Comparison of ENCODE assay signal across 11 mouse cellular contexts in genomic region chr2:145700237-145700985, GRCm38 (mm10). TPM values are rescaled to one million over a fixed set of nuclear protein-coding genes. Genes with fewer than 3 reads are reported as not detected.
A peak's percentile ranks its signal among the peaks of the same experiment; 100 is the strongest.
DNase-seq lines count a peak whose midpoint lies in the region; ATAC-seq lines count a peak whose summit lies in the region.
"Had no signal": no experiment of that assay in that cellular context is flagged by ENCODE, and none has a peak within 500 bp of the region (broad histone marks: within the 10 kb centered on the region; RNA-seq: fewer than 3 reads in every experiment).

No protein-coding gene starts in this region.

- WGBS in embryonic facial prominence, embryonic 15.5 days, result 46% methylated on average over 8 of the region's 8 CpGs
- 74% methylated on average over 8 of the region's 8 CpGs for WGBS in embryonic facial prominence, embryonic 10.5 days
- 53% methylated on average over 8 of the region's 8 CpGs for WGBS in kidney, embryonic 16.5 days
- 73% methylated on average over 8 of the region's 8 CpGs for WGBS in liver, embryonic 11.5 days

- no peak for DNase-seq in embryonic facial prominence, embryonic 10.5 days (ENCODE audit: low spot score)
- peak; percentile 30 for DNase-seq in kidney, adult 11 months
- DNase-seq in kidney, adult 18-20 months, result no peak
- DNase-seq in adipocyte (ENCODE audit: low spot score), result peak; percentile 55
- DNase-seq in liver, embryonic 11.5 days (ENCODE audit: low spot score), result no peak
- no peak for DNase-seq in heart, adult 8-10 months (ENCODE audit: low spot score)

- H3K4me2 ChIP-seq in embryonic facial prominence, embryonic 15.5 days (replicated peaks), result no peak overlapping the region
- no peak overlapping the region for H3K4me2 ChIP-seq in kidney, embryonic 16.5 days (replicated peaks; ENCODE audit: low read depth, low read length)
- no peak overlapping the region for H3K4me2 ChIP-seq in liver, embryonic 11.5 days
- H3K4me2 ChIP-seq: hindbrain, embryonic 15.5 days; midbrain, embryonic 13.5 days had no signal

- peak; percentile 21; the same call in 1 of the 2 replicates for ATAC-seq in embryonic facial prominence, embryonic 15.5 days (ENCODE audit: insufficient number of reproducible peaks, low FRiP score, low TSS enrichment, low read depth)
- ATAC-seq in kidney, embryonic 16.5 days (ENCODE audit: low FRiP score, low TSS enrichment), result no peak
- ATAC-seq in liver, embryonic 11.5 days (replicated peaks; ENCODE audit: low FRiP score), result no peak

- H3K27me3 ChIP-seq in embryonic facial prominence, embryonic 15.5 days, result no peaks in the 10 kb centered on the region
- H3K27me3 ChIP-seq in embryonic facial prominence, embryonic 10.5 days (replicated peaks; ENCODE audit: low read depth, poor library complexity, severe bottlenecking), result no peaks in the 10 kb centered on the region
- no peaks in the 10 kb centered on the region for H3K27me3 ChIP-seq in kidney, embryonic 16.5 days (ENCODE audit: insufficient read depth, low read length)
- no peaks in the 10 kb centered on the region for H3K27me3 ChIP-seq in liver, embryonic 11.5 days (replicated peaks; ENCODE audit: control insufficient read depth, insufficient read depth, low read length)
- H3K27me3 ChIP-seq: hindbrain, embryonic 15.5 days; midbrain, embryonic 13.5 days had no signal

- H3K4me3 ChIP-seq in embryonic facial prominence, embryonic 15.5 days (replicated peaks), result no peak overlapping the region
- H3K4me3 ChIP-seq in embryonic facial prominence, embryonic 10.5 days, result no peak overlapping the region
- no peak overlapping the region for H3K4me3 ChIP-seq in kidney, embryonic 16.5 days (ENCODE audit: low read length)
- H3K4me3 ChIP-seq in liver, embryonic 11.5 days (ENCODE audit: low read depth, low read length), result no peak overlapping the region
- H3K4me3 ChIP-seq: hindbrain, embryonic 15.5 days; midbrain, embryonic 13.5 days had no signal

- peaks cover 7% of the 10 kb centered on the region; the same call in 1 of the 2 replicates for H3K4me1 ChIP-seq in embryonic facial prominence, embryonic 15.5 days
- peaks cover 3% of the 10 kb centered on the region for H3K4me1 ChIP-seq in embryonic facial prominence, embryonic 10.5 days
- peaks cover 14% of the 10 kb centered on the region; the same call in 1 of the 2 replicates for H3K4me1 ChIP-seq in kidney, embryonic 16.5 days (ENCODE audit: insufficient read depth, low read length)
- H3K4me1 ChIP-seq in liver, embryonic 11.5 days (replicated peaks; ENCODE audit: control insufficient read depth, insufficient read depth, low read length), result no peaks in the 10 kb centered on the region
- H3K4me1 ChIP-seq: midbrain, embryonic 13.5 days had no signal

- no peaks in the 10 kb centered on the region for H3K9me3 ChIP-seq in embryonic facial prominence, embryonic 15.5 days (replicated peaks)
- H3K9me3 ChIP-seq in embryonic facial prominence, embryonic 10.5 days, result no peaks in the 10 kb centered on the region
- no peaks in the 10 kb centered on the region for H3K9me3 ChIP-seq in kidney, embryonic 16.5 days (ENCODE audit: low read length)
- no peaks in the 10 kb centered on the region for H3K9me3 ChIP-seq in liver, embryonic 11.5 days (ENCODE audit: control insufficient read depth, low read length)
- H3K9me3 ChIP-seq: hindbrain, embryonic 15.5 days; midbrain, embryonic 13.5 days had no signal

- no peak overlapping the region for H3K27ac ChIP-seq in embryonic facial prominence, embryonic 15.5 days (replicated peaks)
- no peak overlapping the region for H3K27ac ChIP-seq in embryonic facial prominence, embryonic 10.5 days (replicated peaks)
- H3K27ac ChIP-seq in kidney, embryonic 16.5 days (ENCODE audit: low read length), result 0 out of 2 replicates have a peak overlapping the region, but pooled peaks have one; percentile 23
- H3K27ac ChIP-seq in liver, embryonic 11.5 days (ENCODE audit: low read depth, low read length), result no peak overlapping the region
- H3K27ac ChIP-seq: hindbrain, embryonic 15.5 days; liver, embryonic 14.5 days; midbrain, embryonic 13.5 days had no signal

- H3K36me3 ChIP-seq in embryonic facial prominence, embryonic 15.5 days, result no peaks in the 10 kb centered on the region
- no peaks in the 10 kb centered on the region for H3K36me3 ChIP-seq in embryonic facial prominence, embryonic 10.5 days (replicated peaks)
- no peaks in the 10 kb centered on the region for H3K36me3 ChIP-seq in kidney, embryonic 16.5 days (ENCODE audit: insufficient read depth, low read length)
- no peaks in the 10 kb centered on the region for H3K36me3 ChIP-seq in liver, embryonic 11.5 days (ENCODE audit: control insufficient read depth, insufficient read depth, low read length)
- H3K36me3 ChIP-seq: hindbrain, embryonic 15.5 days; midbrain, embryonic 13.5 days had no signal

- no peak overlapping the region for H3K9ac ChIP-seq in embryonic facial prominence, embryonic 15.5 days
- H3K9ac ChIP-seq in kidney, embryonic 16.5 days (replicated peaks; ENCODE audit: low read length), result no peak overlapping the region
- H3K9ac ChIP-seq in liver, embryonic 11.5 days (ENCODE audit: low read depth, low read length), result no peak overlapping the region
- H3K9ac ChIP-seq: hindbrain, embryonic 15.5 days; liver, embryonic 14.5 days; midbrain, embryonic 13.5 days had no signal

RNA-seq across cellular contexts. Expression of gene Rin2, which starts 25.4 kb away (rescaled TPM):
- 36.6 and 36.7 TPM in 2 replicates for polyA plus RNA-seq in embryonic facial prominence, embryonic 15.5 days (2015; fragmentation: Nextera tagmentation; extraction: Ambion mirVana)
- polyA plus RNA-seq in embryonic facial prominence, embryonic 10.5 days (2016; fragmentation: Nextera tagmentation; extraction: Ambion mirVana), result 13.7 and 16.2 TPM in 2 replicates
- polyA plus RNA-seq in kidney, embryonic 16.5 days (2015; fragmentation: Nextera tagmentation; extraction: Ambion mirVana), result 32.5 and 37.7 TPM in 2 replicates
- 7.6 and 7.7 TPM in 2 replicates for polyA plus RNA-seq in liver, embryonic 11.5 days (2014; fragmentation: Nextera tagmentation; extraction: Ambion mirVana)
- 10 to 100 TPM; 17.8 to 21.7 (median 21.0) TPM for total RNA-seq in heart, adult 8-10 months (2022)

Comparison
In these comparisons a context has a peak if more than half of its experiments do, and no peak if none do; other contexts are left out.
1. DNase-seq: peak in kidney, adult 11 months (single experiment) and adipocyte (single experiment); none in embryonic facial prominence, embryonic 10.5 days (single experiment), kidney, adult 18-20 months (single experiment), liver, embryonic 11.5 days (single experiment) and heart, adult 8-10 months (single experiment).